Mouse (Mus musculus) liver, adult 2 months (tissue): Measurements from ENCODE around the gene Pigm. TPM values are rescaled to one million over a fixed set of nuclear protein-coding genes. Genes with fewer than 3 reads are reported as not detected.
A peak's percentile ranks its signal among the peaks of the same experiment; 100 is the strongest.

ENCODE experiments used
- DNase-seq: peaks from one replicate; pipeline ENCODE4 v3.0.0-alpha.2; 2011; ENCODE audit warnings: low read depth, low spot score; ENCODE audit errors: extremely low read depth
- H3K27ac ChIP-seq: fragments of 200-500 bp; replicated peaks from 2 replicates; pipeline ENCODE4 v1.5.1; 2012; ENCODE audit warnings: low read depth, mild to moderate bottlenecking, control low read depth, inconsistent platforms, low read length; ENCODE audit not compliant: insufficient read depth
- H3K27me3 ChIP-seq: fragments of 200-500 bp; 2 replicates; pipeline ENCODE4 v1.6.1; 2012; ENCODE audit warnings: mild to moderate bottlenecking, moderate library complexity, low read length, inconsistent platforms; ENCODE audit not compliant: control insufficient read depth, insufficient read depth
- H3K36me3 ChIP-seq: fragments of 200-500 bp; 2 replicates; pipeline ENCODE4 v1.6.1; 2012; ENCODE audit warnings: low read length, inconsistent platforms; ENCODE audit not compliant: control insufficient read depth, insufficient read depth
- H3K4me1 ChIP-seq: fragments of 200-500 bp; 2 replicates; pipeline ENCODE4 v1.6.1; 2011; ENCODE audit warnings: low read length; ENCODE audit not compliant: control insufficient read depth, insufficient read depth
- H3K4me3 ChIP-seq: fragments of 200-500 bp; 2 replicates; pipeline ENCODE4 v1.5.1; 2011; ENCODE audit warnings: low read depth, mild to moderate bottlenecking, control low read depth, low read length, moderate library complexity; ENCODE audit not compliant: insufficient read depth
- H3K79me2 ChIP-seq: fragments of 200-500 bp; 2 replicates; pipeline ENCODE4 v1.6.1; 2012; ENCODE audit warnings: inconsistent platforms, mild to moderate bottlenecking, low read length, moderate library complexity; ENCODE audit not compliant: control insufficient read depth, insufficient read depth
- H3K9ac ChIP-seq: fragments of 200-500 bp; 2 replicates; pipeline ENCODE4 v1.6.1; 2012; ENCODE audit warnings: low read depth, mild to moderate bottlenecking, control low read depth, inconsistent platforms, low read length
- CTCF ChIP-seq: fragments of 200-500 bp; IDR thresholded peaks from 2 replicates; pipeline ENCODE4 v1.5.1; 2011; ENCODE audit warnings: low read depth, low read length, control low read depth
- POLR2A ChIP-seq: fragments of 200-500 bp; IDR thresholded peaks from 2 replicates; pipeline ENCODE4 v1.6.1; 2011; ENCODE audit warnings: low read length, control low read depth; ENCODE audit not compliant: insufficient read depth; ENCODE audit errors: extremely low read depth
- WGBS: fragments of 180-500 bp; shearing (Covaris S2); methylation state at CpG from one replicate; pipeline ENCODE4 v1.1.7; 2018; 5-methylcytosine and 5-hydroxymethylcytosine counted together
- polyA plus RNA-seq: library from polyadenylated mRNA; depleted of rRNA; stranded (reverse); fragments of >200 nt; gene quantifications from 2 replicates; pipeline ENCODE4 v1.2.3, GENCODE M21; 2012
- total RNA-seq: library from RNA; depleted of rRNA; stranded (reverse); fragments of >200 nt; gene quantifications from 2 replicates; pipeline ENCODE4 v1.2.3, GENCODE M21; 2014

Pigm gene
- total and polyA plus RNA-seq, 2 experiments = 3.7 to 4.4 TPM

DNA sequence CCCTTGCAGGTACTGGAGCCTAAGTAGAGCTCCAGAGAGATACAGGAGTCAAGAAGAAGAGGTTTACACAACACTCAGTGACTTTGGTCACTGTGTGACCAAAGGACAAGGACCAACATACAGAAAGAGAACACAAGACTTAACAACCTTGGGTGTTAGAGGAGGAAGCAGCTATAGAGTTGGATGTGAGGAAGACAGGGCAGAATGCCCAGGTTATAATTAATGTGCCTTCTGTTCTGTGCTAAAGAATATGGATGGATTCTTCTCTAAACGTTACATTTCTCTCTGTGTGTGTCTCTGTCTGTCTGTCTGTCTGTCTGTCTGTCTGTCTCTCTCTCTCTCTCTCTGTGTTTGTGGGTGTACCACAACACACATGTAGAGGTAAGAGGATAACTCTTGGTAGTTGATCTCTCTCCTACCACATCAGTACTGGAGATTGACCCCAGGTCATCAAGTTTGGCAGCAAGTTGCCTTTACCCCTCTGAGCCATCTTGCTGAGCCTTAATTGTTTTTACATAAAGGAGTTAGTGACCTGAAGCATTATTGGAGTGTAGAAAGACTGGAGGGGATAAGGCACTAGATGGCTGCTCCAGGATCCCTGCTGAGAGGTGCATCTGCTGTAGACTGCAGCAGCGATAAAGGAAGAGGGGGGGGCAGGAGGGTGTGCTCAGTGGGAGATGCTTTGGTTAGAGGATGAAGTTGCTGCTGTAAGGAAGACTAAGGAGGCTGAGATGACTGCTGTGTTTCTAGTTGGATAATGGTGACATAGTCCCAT lies 38.7 kb upstream of the Pigm start:
- Histone ChIP-seq H3K9ac (no peak overlapping the region), H3K4me1 (no peaks in the 10 kb centered on the region), H3K27ac (no peak overlapping the region), H3K79me2 (no peaks in the 10 kb centered on the region), H3K4me3 (no peak overlapping the region), H3K36me3 (no peaks in the 10 kb centered on the region), H3K27me3 (peaks cover 8% of the 10 kb centered on the region)
- DNase-seq = no peak
- no peak for TF ChIP-seq POLR2A
- WGBS = 50% methylated on average over 2 of the region's 2 CpGs

DNA sequence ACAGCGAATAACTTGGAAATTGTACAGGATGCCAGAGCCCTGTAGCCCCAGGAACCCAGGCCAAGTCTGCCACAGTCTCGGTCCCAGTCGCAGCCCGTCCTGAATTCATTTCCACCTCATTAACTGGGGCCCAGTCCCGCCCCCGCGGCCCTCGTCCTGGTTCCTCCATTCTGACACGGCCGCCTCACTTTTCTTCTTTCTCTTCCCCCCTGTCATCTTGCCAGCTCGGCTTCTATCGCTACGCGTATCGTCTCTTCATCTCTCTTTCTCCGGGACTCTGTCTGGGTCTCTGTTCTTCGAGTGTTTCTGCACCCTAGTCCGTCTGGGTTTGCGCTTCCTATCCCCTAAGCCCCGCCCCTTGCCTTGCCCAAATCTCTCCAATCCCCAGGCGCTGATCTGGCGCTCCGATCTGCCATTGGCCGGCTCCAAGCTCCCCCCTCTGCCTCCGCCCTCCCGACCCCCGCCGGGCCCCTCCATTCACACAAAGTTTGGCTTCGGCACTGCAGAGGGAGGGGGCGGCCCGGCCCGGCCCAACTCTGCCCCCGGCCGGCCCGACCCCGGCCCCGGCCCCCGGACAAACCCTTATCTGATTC lies 35.5 kb upstream of the Pigm start, which contains the start of gene Kcnj10:
Kcnj10 (plus strand) TSS at position 482 of the 593 bp plus-strand sequence.
- H3K36me3 ChIP-seq = no peaks in the 10 kb centered on the region
- H3K79me2 ChIP-seq = no peaks in the 10 kb centered on the region
- no peaks in the 10 kb centered on the region for H3K4me1 ChIP-seq
- peaks cover 8% of the 10 kb centered on the region for H3K27me3 ChIP-seq
- H3K4me3 ChIP-seq = peak within 1 kb of the TSS; percentile 22
- H3K27ac ChIP-seq = no peak within 1 kb of the TSS
- 3% methylated on average over 38 of the region's 38 CpGs for WGBS
- no peak for DNase-seq
- no peak within 1 kb of the TSS for H3K9ac ChIP-seq
- TF ChIP-seq CTCF (no peak), POLR2A (no peak)

DNA sequence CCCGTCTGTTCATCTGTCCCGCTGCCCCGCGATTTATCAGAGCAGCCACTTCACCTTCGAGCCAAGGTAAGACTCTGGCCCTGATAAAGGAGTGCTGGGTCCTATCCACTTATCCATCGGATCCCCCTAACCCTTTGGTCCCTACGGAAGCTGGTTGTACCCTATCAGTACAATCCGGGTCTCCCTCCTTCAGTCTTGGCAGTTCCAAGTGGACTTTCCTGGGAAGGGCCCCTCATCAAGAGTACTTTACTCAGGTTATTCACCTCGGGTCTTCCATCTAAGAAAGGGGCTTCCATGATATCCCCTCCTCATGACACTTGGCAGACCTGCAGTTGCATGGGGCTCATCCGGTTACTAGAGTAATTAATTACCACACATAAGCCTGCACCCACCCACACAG lies 35.0 kb upstream of the Pigm start:
- 21% methylated on average over 10 of the region's 10 CpGs for WGBS
- no peak for TF ChIP-seq POLR2A
- no peak for TF ChIP-seq CTCF
- H3K4me1 ChIP-seq = no peaks in the 10 kb centered on the region
- H3K27me3 ChIP-seq = peaks cover 8% of the 10 kb centered on the region
- H3K9ac ChIP-seq = no peak overlapping the region
- no peaks in the 10 kb centered on the region for H3K36me3 ChIP-seq
- no peak overlapping the region for H3K27ac ChIP-seq
- DNase-seq = no peak
- H3K79me2 ChIP-seq = no peaks in the 10 kb centered on the region
- H3K4me3 ChIP-seq = no peak overlapping the region

DNA sequence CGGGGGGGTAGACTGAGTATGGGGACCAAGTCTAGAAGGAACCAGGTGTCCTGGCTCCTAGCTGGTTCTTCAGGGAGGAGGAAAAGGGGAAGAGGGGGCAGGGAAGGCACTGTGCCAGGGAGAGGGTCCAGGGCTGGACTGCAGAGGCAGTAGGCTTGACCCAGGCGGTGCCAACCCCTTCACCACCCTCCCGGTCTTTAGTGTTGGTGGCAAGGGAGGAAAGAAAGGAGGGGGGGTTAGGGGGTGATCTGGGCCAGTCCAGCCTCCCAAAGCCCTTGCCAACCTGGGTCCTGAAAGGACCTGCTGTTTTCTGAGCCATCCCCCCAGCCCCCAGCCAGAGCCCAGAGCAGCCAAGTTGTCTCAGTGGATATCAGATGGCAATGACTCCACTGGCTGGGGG lies 33.6 kb upstream of the Pigm start:
- 94% methylated on average over 3 of the region's 3 CpGs for WGBS
- Histone ChIP-seq H3K36me3 (no peaks in the 10 kb centered on the region), H3K9ac (no peak overlapping the region), H3K27ac (no peak overlapping the region), H3K4me3 (no peak overlapping the region), H3K27me3 (peaks cover 8% of the 10 kb centered on the region), H3K79me2 (no peaks in the 10 kb centered on the region), H3K4me1 (no peaks in the 10 kb centered on the region)
- TF ChIP-seq CTCF (no peak), POLR2A (no peak)
- DNase-seq = no peak

DNA sequence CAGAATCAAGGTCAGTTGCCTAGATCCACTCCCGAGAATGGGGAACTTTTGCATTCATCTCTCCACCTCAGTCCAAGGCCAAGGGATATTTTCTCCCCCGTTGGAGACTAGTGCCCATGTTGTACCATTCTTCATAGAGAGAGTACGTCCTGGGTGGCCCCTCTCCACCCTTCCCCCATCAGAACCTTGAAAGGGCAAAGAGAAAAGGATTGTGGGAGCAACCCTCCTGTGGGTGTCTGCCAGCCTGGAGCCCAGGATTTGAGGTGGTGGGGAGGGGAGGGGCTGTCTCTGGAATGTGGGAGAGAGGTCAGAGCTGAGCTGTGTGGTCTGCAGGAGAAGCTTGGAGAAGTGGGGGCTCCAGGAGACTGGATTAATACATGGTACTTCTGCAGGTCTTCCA lies 32.4 kb upstream of the Pigm start:
- Histone ChIP-seq H3K79me2 (no peaks in the 10 kb centered on the region), H3K4me1 (no peaks in the 10 kb centered on the region), H3K27ac (no peak overlapping the region), H3K4me3 (no peak overlapping the region), H3K27me3 (peaks cover 8% of the 10 kb centered on the region), H3K9ac (no peak overlapping the region), H3K36me3 (no peaks in the 10 kb centered on the region)
- TF ChIP-seq POLR2A = no peak
- TF ChIP-seq CTCF = no peak
- WGBS = 74% methylated on average over 3 of the region's 3 CpGs
- no peak for DNase-seq

DNA sequence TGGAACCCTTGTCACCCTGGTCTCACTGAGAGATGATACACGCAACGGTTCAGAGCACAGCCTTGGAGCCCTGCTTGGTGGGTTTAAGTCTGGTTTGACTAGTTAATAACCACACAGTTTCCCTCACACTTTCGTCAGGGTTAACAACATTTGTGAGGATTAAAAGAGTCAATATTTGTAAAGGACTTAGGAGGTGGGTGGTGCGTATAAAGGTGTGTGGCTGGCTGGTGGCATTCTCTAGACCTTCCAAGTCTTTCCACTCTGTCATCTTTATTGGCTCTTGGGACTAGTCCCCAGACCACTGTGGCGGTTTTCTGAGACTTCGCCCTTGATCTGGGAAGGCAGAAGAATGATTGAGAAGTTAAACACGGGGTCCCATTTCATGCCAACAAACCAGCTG lies 31.5 kb upstream of the Pigm start:
- WGBS = 56% methylated on average over 7 of the region's 7 CpGs
- Histone ChIP-seq H3K79me2 (no peaks in the 10 kb centered on the region), H3K4me3 (no peak overlapping the region), H3K27me3 (peaks cover 8% of the 10 kb centered on the region), H3K9ac (no peak overlapping the region), H3K4me1 (no peaks in the 10 kb centered on the region), H3K36me3 (no peaks in the 10 kb centered on the region), H3K27ac (no peak overlapping the region)
- TF ChIP-seq CTCF = no peak
- no peak for DNase-seq
